Mouse (Mus musculus) macrophage (primary cell): ENCODE results near the gene Tcf3. TPM values are rescaled to one million over a fixed set of nuclear protein-coding genes. Genes with fewer than 3 reads are reported as not detected.

Source experiments
- H3K27ac ChIP-seq: fragments of 350-480 bp; formaldehyde crosslinking; 2 replicates; pipeline ENCODE4 v1.9.0; 2021
- H3K36me3 ChIP-seq: fragments of 350-480 bp; formaldehyde crosslinking; 2 replicates; pipeline ENCODE4 v1.9.0; 2021; ENCODE audit errors: inconsistent target
- H3K4me3 ChIP-seq: fragments of 350-480 bp; formaldehyde crosslinking; 2 replicates; pipeline ENCODE4 v1.9.0; 2021; ENCODE audit errors: inconsistent target
- H3K79me2 ChIP-seq: fragments of 350-480 bp; formaldehyde crosslinking; 2 replicates; pipeline ENCODE4 v1.9.0; 2021; ENCODE audit errors: inconsistent target
- WGBS: methylation state at CpG from one replicate; pipeline ENCODE4 v1.1.7; 2026; ENCODE audit warnings: inconsistent platforms; ENCODE audit not compliant: missing documents; 5-methylcytosine and 5-hydroxymethylcytosine counted together
- polyA plus RNA-seq: library from polyadenylated mRNA; stranded (reverse); fragments of 250-400 nt; gene quantifications from 3 replicates; pipeline ENCODE4 v1.2.4, GENCODE M21; 2018; ENCODE audit warnings: inconsistent platforms
- total RNA-seq, 78 experiments: library from RNA; depleted of rRNA; stranded (reverse); fragments of 250-400 nt; gene quantifications; 1 replicate in 9 of 78; 2 replicates in 24 of 78; 3 replicates in 43 of 78; 4 replicates in 2 of 78; pipeline ENCODE4 v1.2.4; 2018; ENCODE audit warnings: inconsistent platforms in 56 of 78

Gene Tcf3
- total RNA-seq (2018; cell fraction: chromatin; rRNA removed) = 10 to 100 TPM in 25 of 26 experiments, 1 to 10 TPM in 1; 9.6 to 64.6 (median 34.5) TPM
- 10 to 100 TPM; 10.5 to 23.1 (median 17.3) TPM for total RNA-seq (2018; cell fraction: cytosol; rRNA removed)
- total RNA-seq (2018; cell fraction: nucleus; rRNA removed) = 10 to 100 TPM in 23 of 26 experiments, 1 to 10 TPM in 3; 7.5 to 36.9 (median 16.6) TPM
- 9.2 to 21.5 TPM (median 17.0 TPM) in 3 replicates for polyA plus RNA-seq

- WGBS = under 1% methylated on average over 45 of the region's 61 CpGs
- H3K79me2 ChIP-seq = peaks cover 16% of the 10 kb centered on the region; the same call in 1 of the 2 replicates
- peak within 1 kb of the TSS; percentile 93 for H3K27ac ChIP-seq
- H3K36me3 ChIP-seq = no peaks in the 10 kb centered on the region
- peak within 1 kb of the TSS; percentile 42 for H3K4me3 ChIP-seq
Measured at GRCm38 (mm10) chr10:80433513-80434232, at the start of gene Tcf3. TSS of gene Tcf3 (minus strand) at chr10:80433647.

GRCm38 (mm10) chr10:80481002-80481401 is 47.6 kb upstream of the Tcf3 start:
- Histone ChIP-seq H3K4me3 (no peak overlapping the region), H3K27ac (no peak overlapping the region), H3K36me3 (no peaks in the 10 kb centered on the region), H3K79me2 (no peaks in the 10 kb centered on the region)
- WGBS = 41% methylated on average over 5 of the region's 5 CpGs

- Histone ChIP-seq H3K4me3 (no peak overlapping the region), H3K27ac (no peak overlapping the region), H3K79me2 (no peaks in the 10 kb centered on the region), H3K36me3 (no peaks in the 10 kb centered on the region)
- 79% methylated on average over 5 of the region's 5 CpGs for WGBS
Measured at GRCm38 (mm10) chr10:80478531-80478930, 45.1 kb upstream of the Tcf3 start.

- H3K79me2 ChIP-seq = no peaks in the 10 kb centered on the region
Measured at GRCm38 (mm10) chr10:80475290-80475959, 42.0 kb upstream of the Tcf3 start.

DNA sequence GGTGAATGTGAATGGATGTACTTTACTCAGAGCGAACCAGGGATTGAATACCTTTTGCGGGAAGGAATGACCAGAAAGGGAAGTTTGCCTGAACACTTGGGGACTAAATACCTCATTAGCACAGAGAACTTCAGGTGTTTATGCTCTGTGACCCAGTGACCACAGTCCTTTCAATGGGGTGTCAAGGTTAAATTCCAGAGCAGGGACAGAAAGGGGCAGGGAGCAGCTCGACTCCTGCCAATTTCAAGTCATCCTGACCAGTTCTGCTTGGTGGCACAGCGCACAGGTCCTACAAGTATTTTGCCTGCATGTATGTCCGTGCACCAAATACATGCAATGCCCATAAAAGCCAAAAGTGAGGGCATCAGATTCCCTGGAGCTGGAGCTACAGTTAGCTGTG is 31.6 kb upstream of the Tcf3 start:
- 61% methylated on average over 5 of the region's 5 CpGs for WGBS

More at GRCm38 (mm10) chr10:80475290-80475959, 42.0 kb upstream of the Tcf3 start:
- H3K4me3 ChIP-seq = peak overlapping the region; percentile 22; the same call in 1 of the 2 replicates
- H3K36me3 ChIP-seq = no peaks in the 10 kb centered on the region
- no peak overlapping the region for H3K27ac ChIP-seq
- WGBS = 2% methylated on average over 57 of the region's 58 CpGs

DNA sequence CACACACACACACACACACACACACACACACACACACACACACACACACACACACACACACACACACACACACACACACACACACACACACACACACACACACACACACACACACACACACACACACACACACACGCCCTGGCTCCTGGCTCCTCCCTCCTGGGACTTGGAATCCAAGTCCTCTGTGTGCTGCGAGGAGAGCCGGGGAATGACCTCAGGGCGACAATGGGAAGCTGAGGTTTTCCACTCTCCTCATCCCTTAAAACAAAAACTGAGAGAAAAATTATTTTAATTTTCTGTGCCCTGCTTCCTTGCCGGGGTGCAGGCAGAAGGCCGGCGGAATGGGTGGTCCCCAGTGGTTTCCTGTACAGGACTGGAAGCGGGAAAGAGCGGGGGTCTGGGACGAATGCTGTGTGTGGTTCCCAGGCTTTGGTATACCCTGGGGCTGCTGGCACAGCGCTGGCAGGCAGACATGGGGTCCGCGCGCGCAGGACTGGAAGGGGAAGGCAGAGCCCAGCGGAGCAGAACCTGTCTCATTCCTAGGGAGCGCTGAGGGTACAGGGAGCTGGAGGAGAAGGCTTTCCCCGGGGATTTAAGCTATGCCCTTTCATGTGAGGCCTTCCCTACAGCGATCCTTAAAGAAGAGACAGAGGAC is 31.1 kb upstream of the Tcf3 start:
- H3K79me2 ChIP-seq = no peaks in the 10 kb centered on the region
- no peaks in the 10 kb centered on the region for H3K36me3 ChIP-seq
- no peak overlapping the region for H3K27ac ChIP-seq
- no peak overlapping the region for H3K4me3 ChIP-seq
- 14% methylated on average over 17 of the region's 19 CpGs for WGBS

More for the DNA sequence above, 31.6 kb upstream of the Tcf3 start:
- Histone ChIP-seq H3K36me3 (no peaks in the 10 kb centered on the region), H3K4me3 (no peak overlapping the region), H3K79me2 (no peaks in the 10 kb centered on the region), H3K27ac (no peak overlapping the region)

GRCm38 (mm10) chr10:80461346-80461745 is 27.9 kb upstream of the Tcf3 start:
- Histone ChIP-seq H3K36me3 (no peaks in the 10 kb centered on the region), H3K27ac (no peak overlapping the region), H3K79me2 (no peaks in the 10 kb centered on the region), H3K4me3 (no peak overlapping the region)
- 12% methylated on average over 7 of the region's 7 CpGs for WGBS

GRCm38 (mm10) chr10:80460324-80460723 is 26.9 kb upstream of the Tcf3 start:
- Histone ChIP-seq H3K79me2 (no peaks in the 10 kb centered on the region), H3K4me3 (no peak overlapping the region), H3K36me3 (no peaks in the 10 kb centered on the region), H3K27ac (no peak overlapping the region)
- WGBS = 56% methylated on average over 4 of the region's 4 CpGs

- Histone ChIP-seq H3K4me3 (no peak overlapping the region), H3K27ac (no peak overlapping the region), H3K79me2 (no peaks in the 10 kb centered on the region), H3K36me3 (no peaks in the 10 kb centered on the region)
- WGBS = 92% methylated on average over 6 of the region's 11 CpGs
Measured at GRCm38 (mm10) chr10:80459671-80460070, 26.2 kb upstream of the Tcf3 start.

DNA sequence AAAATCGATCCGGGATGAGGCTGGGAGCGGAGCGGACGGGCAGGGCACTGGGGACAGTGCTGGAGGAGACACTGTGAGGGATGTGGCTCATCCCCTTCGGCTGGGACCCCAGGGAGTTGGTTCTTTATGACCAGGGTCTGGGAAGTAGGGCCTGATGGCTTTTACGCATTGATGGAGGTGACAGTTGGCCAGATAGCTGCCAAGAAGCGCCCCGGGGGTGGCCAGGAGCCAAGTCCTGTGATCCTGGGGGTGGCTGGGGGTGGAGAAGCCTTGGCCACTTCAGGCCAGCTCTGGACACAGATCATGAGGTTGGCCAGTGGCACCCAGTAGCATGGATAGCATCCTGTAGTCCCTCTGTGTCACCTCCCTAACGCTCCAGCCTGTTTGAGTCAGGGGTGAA is 25.8 kb upstream of the Tcf3 start:
- no peaks in the 10 kb centered on the region for H3K36me3 ChIP-seq
- no peaks in the 10 kb centered on the region for H3K79me2 ChIP-seq
- no peak overlapping the region for H3K27ac ChIP-seq
- no peak overlapping the region for H3K4me3 ChIP-seq
- 74% methylated on average over 9 of the region's 10 CpGs for WGBS

- 87% methylated on average over 4 of the region's 5 CpGs for WGBS
- Histone ChIP-seq H3K4me3 (no peak overlapping the region), H3K36me3 (no peaks in the 10 kb centered on the region), H3K79me2 (no peaks in the 10 kb centered on the region), H3K27ac (no peak overlapping the region)
Measured at GRCm38 (mm10) chr10:80455697-80456096, 22.2 kb upstream of the Tcf3 start.

- Histone ChIP-seq H3K4me3 (no peak overlapping the region), H3K36me3 (no peaks in the 10 kb centered on the region)
- 94% methylated on average over 5 of the region's 5 CpGs for WGBS
Measured at GRCm38 (mm10) chr10:80454781-80455180, 21.3 kb upstream of the Tcf3 start.

GRCm38 (mm10) chr10:80453601-80454000 is 20.2 kb upstream of the Tcf3 start:
- no peaks in the 10 kb centered on the region for H3K36me3 ChIP-seq

More at GRCm38 (mm10) chr10:80454781-80455180, 21.3 kb upstream of the Tcf3 start:
- Histone ChIP-seq H3K79me2 (no peaks in the 10 kb centered on the region), H3K27ac (no peak overlapping the region)

DNA sequence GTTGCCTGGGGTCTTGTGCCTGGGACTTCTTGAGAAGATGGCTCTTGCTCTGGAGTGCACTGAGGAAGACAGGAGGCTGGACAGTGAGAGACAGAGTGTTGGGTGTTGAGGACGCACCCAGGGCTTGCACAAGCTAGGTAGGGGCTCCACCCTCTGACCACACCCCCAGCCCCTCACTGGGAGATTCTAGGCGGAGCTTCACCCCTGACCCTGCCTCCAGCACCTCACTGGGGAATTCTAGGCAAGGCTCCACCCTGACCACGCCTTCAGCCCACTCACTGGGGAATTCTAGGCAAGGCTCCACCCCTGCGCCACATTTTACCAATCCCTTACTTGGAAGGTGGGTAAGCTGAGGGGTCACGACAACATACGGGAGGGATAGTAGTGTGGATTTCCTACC is 17.2 kb upstream of the Tcf3 start:
- Histone ChIP-seq H3K79me2 (no peaks in the 10 kb centered on the region), H3K27ac (no peak overlapping the region), H3K4me3 (no peak overlapping the region), H3K36me3 (no peaks in the 10 kb centered on the region)
- 31% methylated on average over 6 of the region's 6 CpGs for WGBS

More at GRCm38 (mm10) chr10:80453601-80454000, 20.2 kb upstream of the Tcf3 start:
- Histone ChIP-seq H3K79me2 (no peaks in the 10 kb centered on the region), H3K4me3 (no peak overlapping the region), H3K27ac (no peak overlapping the region)
- WGBS = 83% methylated on average over 10 of the region's 10 CpGs
